Comparison of ENCODE assay signal across 8 mouse cellular contexts in genomic region chr12:91748241-91748865, GRCm38 (mm10). TPM values are rescaled to one million over a fixed set of nuclear protein-coding genes. Genes with fewer than 3 reads are reported as not detected.
DNase-seq lines count a peak whose midpoint lies in the region; ATAC-seq lines count a peak whose summit lies in the region.

No protein-coding gene starts in this region.

- no peak for DNase-seq in hindbrain, embryonic 11.5 days (ENCODE audit: low spot score)
- DNase-seq in MN1 (ENCODE audit: low spot score) = peak; percentile 28
- DNase-seq in left cerebral cortex, adult 9 months (ENCODE audit: low spot score in 2 of 2) = peak; percentile 81 to 85
- DNase-seq in right cerebral cortex, postnatal 14 days = peak; percentile 61
- DNase-seq in kidney, adult 11 months = no peak
- DNase-seq in cerebellum, adult 9-11 months = no peak

- no peak overlapping the region for H3K4me3 ChIP-seq in hindbrain, embryonic 15.5 days
- H3K4me3 ChIP-seq in hindbrain, embryonic 11.5 days (ENCODE audit: low read depth, low read length) = no peak overlapping the region

- 0 out of 2 replicates have a peak, but pooled peaks have one; percentile 7 for ATAC-seq in hindbrain, embryonic 15.5 days (ENCODE audit: low FRiP score, low read depth)
- ATAC-seq in hindbrain, embryonic 11.5 days (ENCODE audit: low FRiP score) = no peak
- ATAC-seq in common myeloid progenitor, adult 5-6 weeks (replicated peaks; ENCODE audit: low read depth, poor library complexity, severe bottlenecking) = peak; percentile 46

- no peaks in the 10 kb centered on the region for H3K9me3 ChIP-seq in hindbrain, embryonic 15.5 days
- no peaks in the 10 kb centered on the region for H3K9me3 ChIP-seq in hindbrain, embryonic 11.5 days (ENCODE audit: control insufficient read depth, low read length)

- H3K9ac ChIP-seq in hindbrain, embryonic 15.5 days = no peak overlapping the region
- H3K9ac ChIP-seq in hindbrain, embryonic 11.5 days (ENCODE audit: low read depth, low read length) = no peak overlapping the region

- no peak overlapping the region for H3K27ac ChIP-seq in hindbrain, embryonic 15.5 days (replicated peaks)
- no peak overlapping the region for H3K27ac ChIP-seq in hindbrain, embryonic 11.5 days (ENCODE audit: low read depth, low read length)

- no peaks in the 10 kb centered on the region for H3K27me3 ChIP-seq in hindbrain, embryonic 15.5 days
- H3K27me3 ChIP-seq in hindbrain, embryonic 11.5 days (ENCODE audit: control insufficient read depth, insufficient read depth, low read length) = no peaks in the 10 kb centered on the region

- 50% methylated on average over 18 of the region's 18 CpGs for WGBS in hindbrain, embryonic 15.5 days
- WGBS in hindbrain, embryonic 11.5 days = 84% methylated on average over 18 of the region's 18 CpGs

- H3K36me3 ChIP-seq in hindbrain, embryonic 15.5 days = no peaks in the 10 kb centered on the region
- no peaks in the 10 kb centered on the region for H3K36me3 ChIP-seq in hindbrain, embryonic 11.5 days (ENCODE audit: control insufficient read depth, insufficient read depth, low read length)

- H3K4me2 ChIP-seq in hindbrain, embryonic 15.5 days = no peak overlapping the region
- no peak overlapping the region for H3K4me2 ChIP-seq in hindbrain, embryonic 11.5 days (replicated peaks; ENCODE audit: low read depth, low read length)

- H3K4me1 ChIP-seq in hindbrain, embryonic 15.5 days (replicated peaks) = peaks cover 35% of the 10 kb centered on the region
- H3K4me1 ChIP-seq in hindbrain, embryonic 11.5 days (replicated peaks; ENCODE audit: control insufficient read depth, insufficient read depth, low read length) = no peaks in the 10 kb centered on the region

RNA-seq across cellular contexts. Expression of gene Ston2, which starts 39.8 kb away (rescaled TPM):
- 6.7 and 7.1 TPM in 2 replicates for polyA plus RNA-seq in hindbrain, embryonic 15.5 days (2015; fragmentation: Nextera tagmentation; extraction: Ambion mirVana)
- polyA plus RNA-seq in hindbrain, embryonic 11.5 days (2014; fragmentation: Nextera tagmentation; extraction: Ambion mirVana) = 6.8 and 10.5 TPM in 2 replicates
- 1.8 and 3.0 TPM in 2 replicates for total RNA-seq in common myeloid progenitor, adult 5-6 weeks (2017)

Comparison
In these comparisons a context has a peak if more than half of its experiments do, and no peak if none do; other contexts are left out.
1. DNase-seq: peak in MN1 (single experiment), left cerebral cortex, adult 9 months (2 of 2) and right cerebral cortex, postnatal 14 days (single experiment); none in hindbrain, embryonic 11.5 days (single experiment), kidney, adult 11 months (single experiment) and cerebellum, adult 9-11 months (single experiment).